Mouse (Mus musculus) intestine, postnatal 0 days (tissue): Measurements from ENCODE around the gene Gm20911. TPM values are rescaled to one million over a fixed set of nuclear protein-coding genes. Genes with fewer than 3 reads are reported as not detected.
"Not testable (repeated sequence)": the region's sequence is repeated elsewhere in the genome, so short reads cannot be mapped to it uniquely, and the experiment has no call there.

ENCODE experiments used
- ATAC-seq: fragments of 200-750 bp; cut with Nextera tagmentation; 2 replicates; pipeline ENCODE4 v1.8.0; 2017; ENCODE audit warnings: mild to moderate bottlenecking, moderate TSS enrichment, moderate library complexity
- H3K27ac ChIP-seq: fragments of 300-500 bp; sonication (generic); 2 replicates; pipeline ENCODE4 v1.5.1; 2014; ENCODE audit warnings: mild to moderate bottlenecking, low read depth, low read length, moderate library complexity
- H3K27me3 ChIP-seq: fragments of 300-500 bp; sonication (generic); replicated peaks from 2 replicates; pipeline ENCODE4 v1.6.1; 2014; ENCODE audit warnings: low read length, mixed read lengths; ENCODE audit not compliant: control insufficient read depth, insufficient read depth
- H3K36me3 ChIP-seq: fragments of 300-500 bp; sonication (generic); 2 replicates; pipeline ENCODE4 v1.6.1; 2014; ENCODE audit warnings: mild to moderate bottlenecking, moderate library complexity; ENCODE audit not compliant: control insufficient read depth, insufficient read depth
- H3K4me1 ChIP-seq: fragments of 300-500 bp; sonication (generic); replicated peaks from 2 replicates; pipeline ENCODE4 v1.6.1; 2014; ENCODE audit warnings: antibody characterized with exemption, low read length, mixed read lengths; ENCODE audit not compliant: control insufficient read depth, insufficient read depth
- H3K4me2 ChIP-seq: fragments of 300-500 bp; sonication (generic); replicated peaks from 2 replicates; pipeline ENCODE4 v1.6.1; 2014; ENCODE audit warnings: low read depth, mild to moderate bottlenecking, moderate library complexity
- H3K4me3 ChIP-seq: fragments of 300-500 bp; sonication (generic); 2 replicates; pipeline ENCODE4 v1.5.1; 2014; ENCODE audit warnings: low read depth, low read length
- H3K9ac ChIP-seq: fragments of 300-500 bp; sonication (generic); 2 replicates; pipeline ENCODE4 v1.6.1; 2014; ENCODE audit warnings: mild to moderate bottlenecking, low read depth, low read length
- H3K9me3 ChIP-seq: fragments of 300-500 bp; sonication (generic); 2 replicates; pipeline ENCODE4 v1.6.1; 2016; ENCODE audit warnings: mixed run types; ENCODE audit not compliant: control insufficient read depth
- WGBS: fragments of 180-500 bp; shearing (Covaris S2); extraction: QIAGEN DNeasy Blood & Tissue Kit; methylation state at CpG from one replicate; pipeline ENCODE4 v1.1.7; 2014; 5-methylcytosine and 5-hydroxymethylcytosine counted together
- polyA plus RNA-seq: library from polyadenylated mRNA; unstranded; fragments of >200 nt; fragmentation: Nextera tagmentation; extraction: Ambion mirVana; gene quantifications from 2 replicates; pipeline ENCODE4 v1.2.1, GENCODE M21; 2015

The Gm20911 gene
- polyA plus RNA-seq, result not detected in 2 replicates

GRCm38 (mm10) chrY:81457707-81458106, at the start of gene Gm20911:
Gene Gm20911 (plus strand): TSS chrY:81458007.
- ATAC-seq, H3K9me3 ChIP-seq, H3K4me1 ChIP-seq, H3K27ac ChIP-seq, H3K4me3 ChIP-seq, H3K27me3 ChIP-seq, H3K9ac ChIP-seq, H3K4me2 ChIP-seq, H3K36me3 ChIP-seq: not testable (repeated sequence)
- no CpG with 5 or more reads among the region's 6 CpGs for WGBS
